Mouse (Mus musculus) testis, adult 2 months (tissue): ENCODE data around the gene Clcn3.
A peak's percentile ranks its signal among the peaks of the same experiment; 100 is the strongest.

Source experiments
- CTCF ChIP-seq: fragments of 200-500 bp; IDR thresholded peaks from 2 replicates; pipeline ENCODE4 v1.5.1; 2012; ENCODE audit warnings: low read depth, mild to moderate bottlenecking, inconsistent platforms, low read length, moderate library complexity; ENCODE audit not compliant: control insufficient read depth, insufficient read depth, insufficient replicate concordance
- POLR2A ChIP-seq: fragments of 200-500 bp; IDR thresholded peaks from 2 replicates; pipeline ENCODE4 v1.6.1; 2012; ENCODE audit warnings: low read depth, mild to moderate bottlenecking, inconsistent platforms, low read length, moderate library complexity; ENCODE audit not compliant: control insufficient read depth

DNA sequence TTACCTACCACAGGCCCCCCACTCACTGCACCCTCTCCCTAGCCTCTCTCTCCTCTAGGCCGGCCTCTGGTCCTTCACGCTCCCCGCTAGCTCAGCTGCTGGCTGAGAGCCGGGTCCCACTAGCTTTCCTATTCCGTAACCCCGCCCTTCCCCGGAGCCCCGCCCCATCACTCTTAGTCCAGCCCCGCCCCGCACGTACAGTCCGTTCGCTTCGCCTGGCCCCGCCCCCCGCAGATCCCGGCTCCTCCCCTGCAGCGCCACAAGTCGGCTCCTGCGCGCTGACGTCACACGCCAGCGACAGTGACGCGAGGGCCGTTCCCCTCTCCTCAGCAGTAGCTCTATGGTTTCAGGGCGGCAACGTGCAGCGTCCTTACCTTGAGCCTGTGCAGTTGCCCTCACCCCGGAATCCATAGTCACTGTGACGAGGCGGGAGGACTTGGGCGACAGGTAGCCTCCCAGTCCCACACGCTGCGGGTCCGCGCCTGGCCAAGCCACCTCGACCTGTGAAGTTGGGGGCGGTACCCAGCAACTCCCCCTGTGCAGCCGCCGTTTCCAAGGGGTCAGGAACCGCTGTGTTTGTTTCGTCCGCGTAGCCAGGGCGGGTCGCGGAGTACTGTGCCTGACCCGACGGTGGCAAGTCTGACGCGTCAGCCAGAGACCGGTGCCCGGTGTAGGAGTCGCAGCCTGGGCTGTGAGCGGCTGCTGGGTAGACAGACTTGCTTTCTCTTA is 10.0 kb upstream of the Clcn3 start, which contains the start of gene Nek1:
- TF ChIP-seq CTCF (peak; percentile 17; the same call in 1 of the 2 replicates), POLR2A (peak; percentile 94)
